Mouse (Mus musculus) frontal cortex, postnatal 25 days (tissue): ENCODE measurements around the gene Ssx2ip.

Source experiments
- DNase-seq, 2 experiments: peaks; one replicate each; pipeline ENCODE4 v3.0.0; 2022; ENCODE audit warnings: low spot score in 2 of 2

The Ssx2ip gene

DNA sequence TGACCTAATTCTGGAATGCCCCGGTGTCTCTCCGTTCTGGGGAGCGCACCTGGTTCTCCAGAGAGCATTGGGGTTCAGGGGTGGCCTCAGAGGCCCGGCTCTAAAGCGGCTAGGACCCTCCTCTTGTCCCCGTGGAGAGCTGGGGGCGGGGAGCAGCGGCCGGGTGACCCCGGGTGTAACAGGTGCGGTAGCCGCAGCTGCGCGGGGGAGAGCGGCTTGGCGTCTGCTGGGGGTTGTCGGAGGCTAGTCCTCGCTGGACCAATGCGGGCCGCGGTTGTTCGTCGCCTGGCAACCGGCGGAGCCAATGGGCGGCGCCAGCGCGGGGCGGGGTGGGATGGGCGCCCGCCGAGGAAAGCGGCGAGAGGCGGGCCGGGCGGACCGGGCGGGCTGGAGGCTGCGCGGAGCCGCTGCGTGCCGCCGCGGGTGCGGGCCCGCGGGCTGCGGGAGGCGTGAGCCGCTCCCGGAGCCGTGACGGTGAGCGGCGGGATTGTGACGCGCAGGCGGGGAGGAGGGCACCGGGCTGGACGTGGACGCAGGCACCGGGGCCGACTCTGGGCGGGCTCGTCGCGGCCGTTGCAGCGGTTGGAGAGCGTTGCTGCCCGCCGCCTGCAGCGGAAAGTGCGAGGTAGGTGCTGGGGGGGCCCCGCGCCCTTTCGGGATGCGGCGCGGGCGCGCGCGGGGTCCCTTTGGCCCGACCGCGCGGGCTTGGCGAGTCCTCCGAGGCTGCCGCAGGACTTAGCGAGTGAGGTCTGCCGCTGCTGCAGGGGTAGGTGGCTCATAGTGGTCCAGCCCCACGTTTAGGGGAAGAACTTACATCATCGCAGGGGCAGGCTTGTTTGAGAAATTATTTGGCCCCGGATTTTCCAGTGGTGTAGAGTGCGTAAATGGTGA lies at the start of gene Ssx2ip:
Gene Ssx2ip (plus strand): TSS at position 332 of the 891 bp plus-strand sequence.
- peak; percentile 92 to 96 for DNase-seq

DNA sequence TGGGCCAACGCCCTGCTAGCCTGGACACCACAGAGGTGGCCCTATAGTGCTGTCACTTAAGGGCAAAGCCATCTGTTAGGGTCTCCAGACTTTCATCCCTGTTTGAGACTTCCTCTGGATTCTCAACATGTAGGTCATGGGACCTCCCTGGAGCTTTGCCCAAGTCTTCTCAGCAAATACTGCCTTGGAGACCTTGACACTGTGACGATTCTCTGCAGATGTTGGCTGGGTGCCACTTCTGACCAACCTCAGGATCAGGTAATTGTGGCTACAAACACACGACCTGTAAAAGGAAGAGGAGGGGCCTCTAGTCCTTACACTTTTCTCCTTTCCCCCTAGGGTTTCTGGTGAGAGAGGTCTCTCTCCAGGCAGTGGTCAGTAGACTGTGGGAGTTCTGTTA lies 49.3 kb upstream of the Ssx2ip start:
- no peak for DNase-seq

GRCm38 (mm10) chr3:146365471-146365870 lies 39.0 kb upstream of the Ssx2ip start:
- no peak for DNase-seq

GRCm38 (mm10) chr3:146367058-146367457 lies 37.4 kb upstream of the Ssx2ip start:
- DNase-seq: no peak

- no peak for DNase-seq
These were observed 33.8 kb upstream of the Ssx2ip start for GRCm38 (mm10) chr3:146370553-146371095.

DNA sequence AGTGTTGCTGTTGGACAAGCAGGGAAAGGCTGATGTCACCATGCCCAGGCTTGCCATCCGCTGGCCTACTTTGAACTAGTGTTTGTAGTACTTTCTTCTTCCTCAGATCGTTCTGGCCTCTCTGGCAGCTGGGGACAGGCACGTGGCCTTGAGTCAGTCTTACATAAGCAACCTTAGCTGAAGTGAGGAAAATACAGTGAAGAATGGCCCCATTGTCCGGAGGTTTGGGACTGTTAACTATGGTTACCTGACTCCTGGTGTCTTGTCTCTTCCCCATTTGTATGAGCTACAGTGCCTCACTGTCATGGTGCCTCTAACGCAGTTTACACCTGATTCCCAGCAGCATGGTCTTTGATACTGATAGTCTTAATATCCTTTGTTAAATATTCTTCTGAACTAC lies 33.2 kb upstream of the Ssx2ip start:
- no peak for DNase-seq

DNA sequence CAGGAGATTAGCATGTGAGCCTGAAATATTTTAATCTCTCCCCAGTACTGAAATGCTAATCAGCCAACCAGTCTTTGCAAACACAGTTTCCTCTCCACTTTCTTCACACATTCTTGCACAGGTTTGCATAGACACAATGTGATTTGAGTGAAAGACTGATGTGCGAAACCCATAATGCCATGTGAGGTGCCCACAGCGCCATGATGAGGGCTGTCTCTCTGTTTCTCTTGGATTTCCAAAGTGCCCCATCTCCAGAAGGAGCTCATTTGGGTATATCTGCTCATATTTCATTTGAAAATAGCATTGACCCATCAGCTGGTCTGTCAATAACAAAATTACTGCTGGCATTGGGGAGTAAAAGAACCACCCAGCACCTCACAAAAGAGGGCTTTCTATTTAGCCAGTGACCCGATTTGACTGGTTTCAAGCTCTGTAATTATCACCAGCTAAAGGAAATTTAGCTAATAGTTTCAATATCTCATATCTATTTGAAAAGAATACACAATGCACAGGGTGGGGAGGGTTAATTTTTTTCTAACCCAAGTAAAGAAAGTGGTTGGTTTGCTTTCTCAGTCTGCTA lies 29.8 kb upstream of the Ssx2ip start:
- no peak for DNase-seq

DNA sequence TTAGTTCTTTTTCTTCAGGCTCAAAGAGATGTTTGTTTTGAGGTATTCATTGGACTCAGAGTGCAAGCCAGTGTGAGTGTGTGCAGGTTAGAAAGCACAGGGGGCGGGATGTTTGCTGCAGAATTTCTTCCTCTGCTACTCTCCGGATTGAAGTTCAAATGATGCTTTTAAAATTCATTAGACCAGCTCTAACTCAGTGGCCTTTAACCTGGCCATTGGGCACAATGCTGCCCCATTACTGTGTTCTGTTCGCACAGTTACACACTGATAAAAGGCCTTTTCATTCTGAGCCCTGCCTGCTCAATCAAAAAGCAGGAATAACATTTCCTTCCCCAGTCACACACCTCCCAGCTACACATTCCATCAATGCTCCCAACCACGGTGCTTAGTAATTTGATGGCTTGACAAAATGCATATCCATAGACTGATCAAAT lies 29.2 kb upstream of the Ssx2ip start:
- no peak for DNase-seq

DNA sequence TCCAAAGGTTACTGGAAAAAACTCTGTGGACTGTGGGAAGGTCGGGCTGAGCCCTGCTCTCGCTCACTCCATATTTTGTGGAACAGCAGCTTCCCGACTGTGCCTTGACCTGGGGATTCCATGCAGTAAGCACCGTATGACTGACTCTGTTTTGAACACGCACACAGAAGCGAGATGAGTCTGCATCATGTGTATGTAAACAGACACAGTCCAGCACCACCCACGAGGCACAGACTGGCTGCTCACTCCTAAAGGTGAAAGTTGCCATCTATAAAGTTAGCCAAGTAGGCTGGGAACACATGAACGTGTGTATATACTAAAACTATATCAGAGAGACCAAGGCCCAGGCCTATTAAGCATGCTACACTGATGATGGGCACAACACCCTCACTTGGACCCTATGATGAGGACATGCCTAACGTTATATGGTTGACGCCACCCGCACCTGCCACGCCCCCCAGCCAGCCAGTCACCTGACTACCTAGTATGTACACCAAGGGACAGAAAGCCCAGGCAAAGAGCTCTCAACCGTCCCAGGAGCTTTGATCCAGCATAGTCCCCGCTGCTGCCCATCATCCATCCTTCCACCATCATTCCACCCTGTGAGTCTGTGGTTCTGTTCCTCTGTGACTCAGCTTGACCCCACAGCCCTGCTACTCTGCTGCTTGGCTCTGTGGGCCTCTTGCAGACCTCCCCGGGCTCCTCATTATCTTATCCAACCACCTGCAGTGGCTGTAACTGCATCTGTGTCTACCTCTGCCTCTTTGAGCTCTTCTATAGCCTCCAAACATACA lies 27.9 kb upstream of the Ssx2ip start:
- DNase-seq: no peak

DNA sequence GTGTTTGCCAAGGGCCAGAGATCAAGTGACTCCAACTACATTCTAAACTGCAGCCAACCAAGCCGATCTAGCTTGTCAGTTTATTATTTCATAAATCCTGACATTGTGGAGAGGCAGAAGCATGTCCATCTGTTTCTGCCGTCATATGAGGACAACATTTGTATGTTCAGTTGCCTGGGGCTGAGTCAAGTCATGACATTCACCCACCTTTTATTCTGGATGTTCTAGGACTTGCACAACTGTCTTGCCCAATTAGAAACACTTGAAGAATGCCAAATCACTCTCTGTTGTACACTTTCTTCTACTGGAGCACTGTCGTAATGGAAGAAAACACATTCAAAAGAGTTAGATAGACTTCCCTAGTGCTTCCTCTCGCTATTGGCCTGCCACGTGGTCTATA lies 27.2 kb upstream of the Ssx2ip start:
- no peak for DNase-seq

DNA sequence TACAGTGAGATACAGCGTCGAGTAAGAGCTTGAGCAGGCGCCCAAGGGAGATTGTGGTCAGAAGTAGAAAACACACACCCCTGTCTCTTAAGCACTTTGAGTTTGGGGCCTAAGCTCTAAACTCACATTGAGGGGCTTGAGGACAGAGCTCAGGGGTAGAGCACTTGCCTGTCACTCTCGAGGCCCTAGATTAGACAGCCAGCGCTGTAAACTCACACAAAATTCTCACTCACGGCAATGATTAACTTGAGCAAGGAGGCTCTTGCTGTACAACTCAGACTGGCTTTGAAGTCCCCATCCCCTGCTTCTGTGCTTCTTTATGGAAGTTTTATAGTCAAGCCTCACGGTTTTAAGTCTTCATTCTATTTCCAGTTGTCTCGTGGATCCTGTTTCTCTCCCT lies 25.7 kb upstream of the Ssx2ip start:
- DNase-seq: no peak

GRCm38 (mm10) chr3:146379740-146380466 lies 24.5 kb upstream of the Ssx2ip start:
- no peak for DNase-seq

DNA sequence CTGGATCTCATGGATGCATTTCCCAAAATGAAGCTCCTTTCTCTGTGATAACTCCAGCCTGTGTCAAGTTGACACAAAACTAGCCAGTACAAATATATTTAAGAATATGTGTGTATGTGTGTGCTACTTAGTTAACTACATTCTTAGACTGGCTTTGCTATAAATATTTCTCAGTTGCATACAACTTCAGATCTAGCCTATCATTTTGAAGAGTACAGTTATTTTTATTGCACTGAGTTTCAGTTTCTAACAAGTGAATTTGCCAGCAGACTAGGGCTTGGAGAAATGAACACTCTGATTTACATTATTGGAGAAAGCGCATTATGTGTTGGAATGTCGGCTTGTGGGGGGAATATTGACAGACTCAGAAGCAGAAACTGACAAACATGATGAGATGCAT lies 23.6 kb upstream of the Ssx2ip start:
- DNase-seq: no peak

DNA sequence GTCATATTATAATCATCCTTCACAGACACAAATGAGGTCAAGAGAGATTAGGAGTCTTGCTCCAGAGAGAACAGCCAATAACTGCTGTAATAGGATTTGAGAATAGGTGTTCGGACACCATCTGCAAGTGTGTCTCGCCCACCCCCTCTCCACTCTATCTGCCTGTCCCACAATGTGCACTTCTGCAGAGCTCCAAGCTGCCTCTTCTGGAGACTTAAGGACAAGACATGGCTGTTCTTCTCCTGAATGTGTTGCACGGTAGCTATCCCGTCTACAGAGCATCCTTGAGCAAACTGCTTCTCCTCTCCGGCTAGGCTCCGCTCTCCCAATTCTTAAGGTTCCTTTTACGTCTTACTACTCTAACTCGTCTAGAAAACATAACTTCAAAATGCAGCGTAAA lies 23.0 kb upstream of the Ssx2ip start:
- no peak for DNase-seq

DNA sequence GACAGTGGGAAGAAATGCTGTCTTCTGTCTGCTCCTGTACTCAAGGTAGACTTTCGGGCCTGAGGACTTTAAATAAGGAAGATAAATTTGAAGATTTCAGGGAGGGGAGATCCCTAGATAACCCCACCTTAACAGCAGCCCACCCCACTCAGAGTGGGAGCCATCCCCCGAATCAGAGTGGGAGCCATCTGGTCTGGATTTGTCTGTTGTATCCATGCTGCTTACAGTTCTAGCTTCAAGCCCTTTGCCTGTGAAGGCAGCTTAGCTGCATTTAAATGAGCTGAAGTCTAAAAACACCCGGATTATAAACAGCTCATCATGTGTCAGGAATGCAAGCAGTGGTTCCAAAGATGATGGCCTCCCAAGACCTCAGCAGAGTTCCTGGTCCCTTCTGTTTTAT lies 17.6 kb upstream of the Ssx2ip start:
- DNase-seq: no peak

DNA sequence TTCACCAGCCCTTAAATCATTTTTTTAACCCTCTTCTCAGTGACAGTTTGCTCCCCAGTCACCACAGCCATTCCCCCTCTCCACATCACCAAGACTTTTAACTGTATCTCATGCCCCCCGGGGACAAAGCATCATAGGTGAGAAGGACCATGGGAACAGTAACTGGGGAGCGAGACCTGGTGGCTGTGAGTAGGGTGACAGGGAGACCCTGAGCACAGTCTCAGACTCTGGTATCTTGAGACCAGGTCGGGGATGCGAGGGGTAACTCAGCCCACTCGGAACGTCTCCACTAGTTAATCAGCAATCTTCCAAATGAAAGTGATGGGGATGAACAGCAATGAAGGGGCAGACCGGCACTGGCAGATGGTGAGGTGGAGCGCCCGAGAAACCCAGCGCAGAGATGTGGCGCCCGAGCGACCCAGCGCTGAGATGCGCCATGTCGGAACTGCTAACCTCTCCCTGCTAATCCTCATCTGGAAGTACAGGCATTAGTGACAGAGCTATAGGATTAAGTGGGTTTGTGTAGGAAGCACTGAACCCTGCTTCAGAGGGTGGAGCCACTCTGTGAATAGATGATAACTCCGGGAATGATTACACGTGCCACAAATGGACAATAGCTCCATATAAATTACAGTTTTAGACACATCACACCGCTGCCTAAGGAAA lies 11.7 kb upstream of the Ssx2ip start:
- no peak for DNase-seq

- DNase-seq: no peak
These were observed 10.8 kb upstream of the Ssx2ip start for GRCm38 (mm10) chr3:146393641-146394100.

DNA sequence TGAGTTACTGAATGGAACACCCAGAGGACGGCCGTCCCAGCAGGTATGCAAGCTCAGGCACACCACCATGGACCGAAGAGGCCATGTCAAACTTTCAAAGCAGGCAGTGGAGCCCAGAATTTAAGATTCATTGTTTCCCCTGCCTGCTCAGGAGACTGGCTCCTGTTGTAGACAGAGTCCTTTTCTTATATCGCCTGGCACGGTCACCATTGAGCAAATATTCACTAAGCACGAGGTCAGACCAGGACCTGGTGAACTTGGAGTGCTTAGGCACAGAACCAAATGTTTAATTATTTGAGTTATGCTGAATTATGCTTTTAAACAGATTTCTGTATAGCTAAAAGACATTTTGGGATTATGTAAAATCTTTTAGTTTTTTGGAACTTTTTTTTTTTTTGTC lies 8.2 kb upstream of the Ssx2ip start:
- DNase-seq: no peak

DNA sequence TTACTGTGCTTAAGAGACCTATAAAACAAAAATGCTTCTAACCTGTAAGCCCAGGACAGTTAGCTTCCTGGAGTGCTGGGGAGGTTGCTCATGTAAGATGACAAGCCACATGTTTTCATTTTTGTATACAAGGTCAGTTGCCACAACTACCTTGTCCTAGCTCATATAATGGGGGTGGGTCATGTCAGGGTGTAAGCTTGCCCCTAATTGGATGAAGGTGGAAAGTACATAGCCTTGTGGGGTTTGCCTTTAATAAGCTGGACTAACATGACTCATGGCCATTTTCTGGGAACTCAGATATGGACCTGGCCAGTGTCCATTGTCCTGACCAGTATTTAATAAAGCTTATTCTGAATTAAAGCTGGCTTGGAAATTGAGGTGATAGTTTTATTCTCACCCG lies 7.5 kb upstream of the Ssx2ip start:
- DNase-seq: no peak

DNA sequence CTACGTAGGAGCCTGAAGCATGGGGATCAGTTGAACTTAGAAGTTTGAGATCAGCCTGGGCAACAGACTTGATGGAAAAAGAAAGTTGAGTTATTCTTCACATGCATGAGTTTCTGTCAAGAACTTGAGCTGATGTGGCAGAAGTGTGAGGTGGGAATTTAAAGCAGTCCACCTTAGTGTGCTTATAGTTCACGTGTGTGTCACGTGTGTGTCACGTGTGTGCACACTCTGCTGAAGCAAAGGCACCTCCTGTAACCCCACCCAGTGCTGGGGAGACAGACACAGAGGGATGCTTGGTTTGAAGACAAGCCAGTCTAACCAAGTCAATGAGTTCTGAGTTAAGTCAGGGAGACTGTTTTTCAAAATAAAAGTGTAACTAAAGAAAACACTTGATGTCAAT lies 6.6 kb upstream of the Ssx2ip start:
- no peak for DNase-seq

GRCm38 (mm10) chr3:146399203-146399602 lies 5.2 kb upstream of the Ssx2ip start:
- DNase-seq: no peak
